Mouse (Mus musculus) olfactory bulb, adult 2 months (tissue): ENCODE measurements around the gene Slk.

Source experiments
- CTCF ChIP-seq: fragments of 200-500 bp; IDR thresholded peaks from 2 replicates; pipeline ENCODE4 v1.5.1; 2012; ENCODE audit warnings: low read depth, mild to moderate bottlenecking, low read length, moderate library complexity; ENCODE audit not compliant: insufficient read depth
- POLR2A ChIP-seq: fragments of 200-500 bp; IDR thresholded peaks from 2 replicates; pipeline ENCODE4 v1.6.1; 2012; ENCODE audit warnings: mild to moderate bottlenecking, low read depth, low read length, moderate library complexity; ENCODE audit not compliant: insufficient read depth

DNA sequence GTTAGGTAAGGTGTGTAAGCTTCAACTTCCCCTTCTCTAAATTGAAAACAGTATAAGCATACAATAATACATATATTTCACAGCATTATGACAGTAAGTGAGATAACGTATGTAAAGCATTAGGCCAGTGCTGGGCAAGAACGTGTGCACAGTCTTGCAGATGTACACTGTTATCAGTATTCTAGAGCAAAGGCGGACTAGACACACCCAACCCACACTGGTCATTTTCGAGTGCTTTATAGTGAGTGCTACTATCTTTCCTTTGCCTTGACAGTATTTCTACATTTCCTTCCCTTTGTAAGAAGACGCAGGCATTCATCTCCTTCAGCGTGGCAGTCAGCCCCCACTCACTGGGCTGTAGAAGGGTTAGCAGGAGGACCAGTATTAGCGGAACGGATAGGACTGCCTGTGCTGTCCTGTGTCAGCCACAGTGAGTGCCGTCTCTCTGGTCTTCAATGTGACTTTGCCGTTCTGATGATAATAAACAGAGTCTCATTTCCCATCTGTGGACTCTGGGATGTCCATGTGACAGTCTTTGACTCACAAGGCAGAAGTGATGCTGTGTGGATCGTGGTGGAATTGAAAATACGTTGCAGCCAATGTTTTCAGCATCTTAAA is 18.8 kb upstream of the Slk start:
- no peak for TF ChIP-seq POLR2A
- no peak for TF ChIP-seq CTCF
